15 mouse cellular contexts compared by ENCODE assay signal in the genomic region with DNA sequence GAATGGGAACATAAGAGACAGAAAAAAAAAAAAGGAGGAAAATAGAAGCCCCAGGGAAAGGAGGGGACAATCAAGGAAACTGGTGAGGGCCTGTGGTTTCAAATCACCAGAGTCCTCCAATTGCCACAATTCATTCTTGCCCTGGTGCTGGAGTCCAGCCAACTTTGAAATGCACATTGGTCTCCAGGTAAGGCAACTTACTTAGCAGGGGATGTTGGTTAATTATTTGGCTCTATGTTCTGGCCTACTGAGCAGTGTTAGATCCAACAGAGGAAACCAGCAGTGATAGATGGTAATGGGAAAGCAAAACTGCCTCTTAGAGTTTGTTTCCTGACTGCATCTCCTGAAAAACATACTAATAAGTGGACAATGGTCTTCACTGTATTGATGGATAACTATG. TPM values are rescaled to one million over a fixed set of nuclear protein-coding genes. Genes with fewer than 3 reads are reported as not detected.
"Had no signal": no experiment of that assay in that cellular context is flagged by ENCODE, and none has a peak within 500 bp of the region (broad histone marks: within the 10 kb centered on the region; RNA-seq: fewer than 3 reads in every experiment).

No protein-coding gene starts in this region.

- H3K27ac ChIP-seq: hindbrain, postnatal 0 days; limb, embryonic 15.5 days; liver, embryonic 12.5 days; macrophage; midbrain, embryonic 15.5 days; neural tube, embryonic 13.5 days; stomach, embryonic 15.5 days had no signal

- H3K27me3 ChIP-seq: limb, embryonic 15.5 days; liver, embryonic 12.5 days; megakaryocyte, embryonic 14.5 days; midbrain, embryonic 15.5 days; neural tube, embryonic 13.5 days; stomach, embryonic 15.5 days had no signal

- H3K4me3 ChIP-seq: limb, embryonic 15.5 days; liver, embryonic 12.5 days; megakaryocyte, embryonic 14.5 days; midbrain, embryonic 15.5 days; neural tube, embryonic 13.5 days; stomach, embryonic 15.5 days had no signal

- H3K4me1 ChIP-seq: limb, embryonic 15.5 days; liver, embryonic 12.5 days; megakaryocyte, embryonic 14.5 days; midbrain, embryonic 15.5 days; neural tube, embryonic 13.5 days; stomach, embryonic 15.5 days had no signal

- DNase-seq: lung, embryonic 14.5 days; lung, postnatal 10 days; retina, postnatal 1 day; right cerebral cortex, postnatal 4 days; spleen, adult 18-20 months; thymus, postnatal 36 days had no signal

- ATAC-seq: hindbrain, postnatal 0 days; liver, embryonic 12.5 days; midbrain, embryonic 15.5 days had no signal

- H3K4me2 ChIP-seq: limb, embryonic 15.5 days; liver, embryonic 12.5 days; lung, embryonic 14.5 days; midbrain, embryonic 11.5 days; midbrain, embryonic 15.5 days; neural tube, embryonic 13.5 days; stomach, embryonic 15.5 days had no signal

- H3K9me3 ChIP-seq: limb, embryonic 15.5 days; liver, embryonic 12.5 days; megakaryocyte, embryonic 14.5 days; midbrain, embryonic 15.5 days; neural tube, embryonic 13.5 days; stomach, embryonic 15.5 days had no signal

- H3K9ac ChIP-seq: limb, embryonic 15.5 days; liver, embryonic 12.5 days; lung, embryonic 14.5 days; midbrain, embryonic 15.5 days; neural tube, embryonic 13.5 days; stomach, embryonic 15.5 days had no signal

- H3K36me3 ChIP-seq: limb, embryonic 15.5 days; liver, embryonic 12.5 days; midbrain, embryonic 15.5 days; neural tube, embryonic 13.5 days; stomach, embryonic 15.5 days had no signal

RNA-seq across cellular contexts. Expression of gene Bend5, which starts 37.6 kb away (rescaled TPM):
- polyA plus RNA-seq: macrophage had no signal
